Mouse (Mus musculus) layer of hippocampus, adult 6 months (tissue): ENCODE results near the gene Zfp207. TPM values are rescaled to one million over a fixed set of nuclear protein-coding genes. Genes with fewer than 3 reads are reported as not detected.

ENCODE experiments used
- long read RNA-seq, 2 experiments: library from polyadenylated mRNA; unstranded; transcript quantifications; one replicate each; pipeline ENCODE4 v2.0.0; 2019 to 2020
- polyA plus RNA-seq: library from polyadenylated mRNA; unstranded; fragments of <200 nt; fragmentation: Nextera tagmentation; gene quantifications from 2 replicates; pipeline ENCODE4 v1.2.3, GENCODE M21; 2021

Gene Zfp207
- 58.1 and 67.8 TPM in 2 replicates for polyA plus RNA-seq
- long read RNA-seq, experiment 1, transcript Zfp207-202 (12 exons, 1,562 nt), result major isoform, 62 of 86 reads
- long read RNA-seq, experiment 1, transcript Zfp207-206 (11 exons, 2,311 nt), result minor isoform, 5 of 86 reads
- long read RNA-seq, experiment 1, partial matches to known transcripts, result 11 of 86 reads
- long read RNA-seq, experiment 1, other reads (novel, unspliced or antisense), result 4 of 86 reads
- long read RNA-seq, experiment 2, transcript Zfp207-206 (11 exons, 2,311 nt), result minor isoform, 17 of 300 reads
- long read RNA-seq, experiment 2, transcript Zfp207-202 (12 exons, 1,562 nt), result major isoform, 199 of 300 reads
- long read RNA-seq, experiment 2, transcript Zfp207-201 (11 exons, 2,245 nt), result minor isoform, 38 of 300 reads
- long read RNA-seq, experiment 2, partial matches to known transcripts, result 13 of 300 reads
- long read RNA-seq, experiment 2, other reads (novel, unspliced or antisense), result 33 of 300 reads

GRCm38 (mm10) chr11:80383019-80383625 lies at the start of gene Zfp207:
Gene Zfp207, plus strand, starts transcription at chr11:80383279.

GRCm38 (mm10) chr11:80377712-80378451 lies 5.2 kb upstream of the Zfp207 start, which contains the start of gene 5730455P16Rik:
Gene 5730455P16Rik, minus strand, starts transcription at chr11:80378034.

GRCm38 (mm10) chr11:80428381-80429008 lies 45.4 kb downstream of the Zfp207 start, which contains the start of gene Psmd11:
Gene Psmd11, plus strand, starts transcription at chr11:80428615.

Other genes with a start within 250 kb of the Zfp207 start
- gene Tefm, start 241.1 kb upstream of the Zfp207 start, polyA plus RNA-seq, result 12.4 and 13.7 TPM in 2 replicates
- 4.7 TPM in 2 replicates for gene Adap2, start 229.2 kb upstream of the Zfp207 start, polyA plus RNA-seq
- 5.4 and 5.8 TPM in 2 replicates for gene Rnf135, start 199.4 kb upstream of the Zfp207 start, polyA plus RNA-seq
- 53.5 and 55.6 TPM in 2 replicates for gene Rhot1, start 174.3 kb upstream of the Zfp207 start, polyA plus RNA-seq
- 1.1 and 1.7 TPM in 2 replicates for gene Rhbdl3, start 82.4 kb upstream of the Zfp207 start, polyA plus RNA-seq
- gene 5730455P16Rik, start 5.2 kb upstream of the Zfp207 start, polyA plus RNA-seq, result 28.7 and 29.2 TPM in 2 replicates
- 141 and 147 TPM in 2 replicates for gene Psmd11, start 45.3 kb downstream of the Zfp207 start, polyA plus RNA-seq
- 18.5 and 22.1 TPM in 2 replicates for gene Cdk5r1, start 93.7 kb downstream of the Zfp207 start, polyA plus RNA-seq